Mouse (Mus musculus) natural killer cell, adult 2 months (primary cell): ENCODE data around the gene Shb.

Experiments used
- DNase-seq, 2 experiments: peaks; one replicate each; pipeline ENCODE4 v3.0.0; 2022; ENCODE audit warnings: low spot score in 2 of 2

The Shb gene

DNA sequence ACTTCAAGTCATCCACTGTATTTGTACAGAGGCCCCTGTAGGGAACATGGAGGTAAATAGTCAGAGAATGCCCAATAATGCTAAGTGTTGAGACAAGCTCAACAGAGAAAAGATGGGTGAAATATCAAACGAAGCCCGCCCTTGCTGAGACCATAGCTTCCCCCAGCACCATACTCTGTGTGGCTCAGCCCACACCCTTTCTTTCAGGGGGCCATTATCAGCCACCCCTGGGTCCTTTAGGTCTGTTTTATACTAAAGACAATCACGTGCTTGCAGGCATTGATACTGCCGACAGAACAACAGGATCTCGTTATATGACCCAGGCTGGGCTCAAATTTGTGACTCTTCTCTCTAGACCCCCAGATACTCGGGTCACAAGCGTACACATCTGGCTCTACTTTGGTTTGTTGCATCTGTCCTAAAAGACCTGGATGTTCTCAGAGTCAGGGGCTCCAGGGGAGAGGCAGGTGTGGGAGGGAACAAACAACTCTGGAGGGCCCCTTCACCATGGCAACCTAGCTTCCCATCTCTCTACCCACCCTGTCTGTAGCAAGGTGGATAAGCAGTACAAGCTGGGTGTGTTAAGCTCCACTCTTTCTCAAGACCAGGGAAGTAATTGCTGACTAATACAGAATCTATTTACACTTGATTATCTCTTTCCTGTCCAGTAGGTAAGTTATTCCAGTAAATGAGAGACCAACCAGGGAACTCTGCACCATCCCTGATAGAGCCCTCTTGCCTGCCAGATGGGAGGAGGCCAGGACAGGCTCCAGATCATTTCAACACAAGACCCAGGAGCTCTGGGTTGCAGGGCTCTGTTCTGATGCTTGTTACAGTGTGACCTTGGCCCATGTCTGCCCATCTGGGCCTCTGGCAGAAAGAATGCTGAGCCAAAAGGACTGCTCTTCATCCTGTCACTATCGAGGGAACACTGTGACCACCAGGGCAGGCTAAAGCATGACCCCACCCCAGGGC lies 48.7 kb downstream of the Shb start:
- no peak for DNase-seq

DNA sequence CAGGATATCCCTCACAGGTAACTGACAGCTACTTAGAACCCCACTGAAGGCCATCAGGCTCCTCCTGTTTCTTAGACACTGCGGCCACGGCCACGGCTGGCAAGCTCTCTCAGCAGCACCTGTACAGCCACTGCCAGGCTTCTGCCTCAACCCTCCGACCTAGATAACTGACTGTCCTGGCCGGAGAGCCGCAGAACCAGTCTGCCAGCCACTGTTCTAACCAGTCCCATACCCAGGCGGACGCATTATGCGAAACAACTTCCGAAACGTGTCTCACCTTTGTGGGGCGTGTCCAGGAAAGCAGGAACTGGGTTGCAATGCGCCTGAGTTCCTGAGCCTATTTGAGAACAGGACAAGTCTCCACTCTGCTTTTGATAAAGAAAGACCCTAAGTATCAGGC lies 50.0 kb downstream of the Shb start:
- DNase-seq: no peak

DNA sequence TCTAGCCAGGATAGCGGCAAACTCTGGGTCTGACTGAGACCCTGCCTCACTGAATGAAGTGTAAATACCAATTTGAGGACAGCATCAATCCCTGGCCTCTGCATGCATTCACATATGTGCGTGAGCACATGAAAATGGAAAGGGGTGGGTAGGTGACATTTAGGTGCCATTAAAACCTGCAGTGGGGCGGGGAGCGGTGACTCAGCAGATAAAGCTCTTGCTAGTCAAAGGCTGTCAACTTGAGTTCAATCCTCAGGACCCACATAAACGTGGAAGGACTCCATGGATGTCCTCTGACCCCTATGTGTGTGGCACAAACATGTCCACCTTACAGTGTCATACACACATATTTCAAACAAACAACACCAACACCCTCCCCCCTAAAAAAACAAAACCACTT lies 50.8 kb downstream of the Shb start:
- no peak for DNase-seq

GRCm38 (mm10) chr4:45480595-45480994 lies 51.7 kb downstream of the Shb start:
- no peak for DNase-seq

- DNase-seq: no peak
These were observed 52.8 kb downstream of the Shb start for GRCm38 (mm10) chr4:45479433-45479832.

- no peak for DNase-seq
These were observed 54.1 kb downstream of the Shb start for GRCm38 (mm10) chr4:45478178-45478577.

DNA sequence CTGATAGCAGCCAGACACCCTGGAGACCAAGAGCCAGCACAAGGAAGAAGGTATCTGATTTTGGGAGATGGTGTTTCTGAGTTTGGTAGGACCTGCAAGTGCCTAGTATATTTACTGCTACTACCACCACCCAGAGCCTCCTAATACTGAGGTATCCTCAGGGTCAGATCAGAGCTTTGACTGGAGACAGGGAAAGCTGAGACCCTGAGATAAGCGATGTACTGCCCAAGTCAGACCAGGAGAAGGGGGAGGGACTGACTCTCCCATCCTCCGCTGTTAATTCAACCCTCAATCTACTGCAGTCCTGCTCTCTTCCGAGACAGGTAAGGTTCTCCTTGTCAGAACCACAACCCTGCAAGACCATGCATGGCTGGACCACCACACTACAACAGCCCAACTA lies 55.2 kb downstream of the Shb start:
- no peak for DNase-seq

GRCm38 (mm10) chr4:45474832-45475231 lies 57.4 kb downstream of the Shb start:
- DNase-seq: no peak

DNA sequence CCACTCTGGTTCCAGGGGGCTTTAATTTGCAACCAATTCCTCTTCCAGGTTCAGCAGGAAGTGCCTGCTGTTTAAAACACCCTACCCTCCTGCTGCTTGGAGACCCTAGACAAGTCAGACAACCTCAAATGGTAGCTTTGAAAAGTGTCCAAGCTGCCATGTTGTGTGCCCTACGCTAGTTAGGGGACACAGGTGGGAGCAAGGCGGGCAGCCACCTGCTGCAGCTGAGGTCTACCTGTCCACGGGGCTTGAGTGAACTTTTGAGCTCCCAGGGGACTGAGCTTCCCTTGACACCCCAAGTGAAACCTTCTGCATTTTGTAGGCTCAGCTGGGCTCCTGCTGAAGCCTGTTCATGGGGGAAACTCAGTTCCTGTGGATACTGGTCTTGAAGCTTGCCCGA lies 58.1 kb downstream of the Shb start:
- no peak for DNase-seq

DNA sequence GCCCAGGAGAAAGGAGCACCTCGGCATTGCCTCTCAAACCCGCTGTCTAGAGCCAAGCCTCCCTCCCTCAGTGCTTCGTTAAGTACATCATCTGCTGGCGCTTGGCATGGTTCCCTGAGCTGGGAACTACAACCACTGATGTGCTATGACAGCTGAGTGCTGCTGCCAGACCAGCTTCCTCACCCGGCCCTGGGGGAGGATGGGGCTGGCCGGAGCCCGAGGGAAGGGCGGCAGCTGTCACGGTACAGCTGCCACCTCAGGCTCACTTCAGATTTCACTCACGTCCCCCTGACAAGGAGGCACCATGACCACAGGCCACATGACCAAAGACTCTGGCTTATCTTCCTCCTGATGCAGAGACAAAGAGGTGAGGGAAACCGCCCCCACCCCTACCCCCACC lies 59.1 kb downstream of the Shb start:
- DNase-seq: peak in 1 of 2 experiments; percentile 16

- DNase-seq: no peak
These were observed 59.6 kb downstream of the Shb start for GRCm38 (mm10) chr4:45472706-45473105.

GRCm38 (mm10) chr4:45471654-45472556 lies 60.4 kb downstream of the Shb start:
- DNase-seq: no peak

DNA sequence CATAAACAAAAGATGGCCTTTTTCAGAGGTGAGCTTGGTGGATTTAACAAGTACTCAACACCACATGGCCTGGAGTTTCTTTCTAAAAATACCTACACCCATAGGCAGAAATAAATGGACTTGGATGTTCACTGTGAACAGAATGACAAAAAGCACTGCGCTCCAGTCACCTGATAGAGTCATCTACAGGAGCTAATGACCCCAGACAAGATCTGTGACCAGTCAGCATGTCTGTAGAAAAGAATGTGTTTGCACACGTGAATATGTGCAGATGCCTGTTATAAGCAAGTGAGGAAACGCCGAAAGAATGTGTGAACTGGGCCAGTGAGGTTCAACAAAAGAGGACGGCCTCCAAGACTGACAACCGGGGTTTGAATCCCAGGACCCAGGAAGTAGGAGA lies 63.2 kb downstream of the Shb start:
- DNase-seq: no peak

DNA sequence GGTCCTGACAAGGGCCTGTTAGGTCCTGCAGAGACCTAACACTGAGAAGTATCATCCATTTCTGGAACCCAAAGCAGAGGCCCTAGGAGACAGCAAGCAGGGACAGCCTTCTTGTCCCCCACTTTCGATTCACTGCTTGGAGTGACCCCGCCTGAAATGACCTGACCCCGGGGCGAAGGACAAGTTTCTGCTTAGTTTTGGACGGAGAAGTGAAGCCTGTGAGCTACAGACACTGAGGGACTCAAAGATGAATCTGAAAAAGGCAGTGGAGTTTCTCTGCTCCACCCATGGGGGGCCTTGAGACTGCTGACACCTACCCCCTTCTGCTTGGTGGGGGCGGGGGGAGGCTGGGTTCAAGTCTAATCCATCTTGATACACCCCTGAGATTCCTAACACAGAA lies 63.8 kb downstream of the Shb start:
- DNase-seq: no peak

DNA sequence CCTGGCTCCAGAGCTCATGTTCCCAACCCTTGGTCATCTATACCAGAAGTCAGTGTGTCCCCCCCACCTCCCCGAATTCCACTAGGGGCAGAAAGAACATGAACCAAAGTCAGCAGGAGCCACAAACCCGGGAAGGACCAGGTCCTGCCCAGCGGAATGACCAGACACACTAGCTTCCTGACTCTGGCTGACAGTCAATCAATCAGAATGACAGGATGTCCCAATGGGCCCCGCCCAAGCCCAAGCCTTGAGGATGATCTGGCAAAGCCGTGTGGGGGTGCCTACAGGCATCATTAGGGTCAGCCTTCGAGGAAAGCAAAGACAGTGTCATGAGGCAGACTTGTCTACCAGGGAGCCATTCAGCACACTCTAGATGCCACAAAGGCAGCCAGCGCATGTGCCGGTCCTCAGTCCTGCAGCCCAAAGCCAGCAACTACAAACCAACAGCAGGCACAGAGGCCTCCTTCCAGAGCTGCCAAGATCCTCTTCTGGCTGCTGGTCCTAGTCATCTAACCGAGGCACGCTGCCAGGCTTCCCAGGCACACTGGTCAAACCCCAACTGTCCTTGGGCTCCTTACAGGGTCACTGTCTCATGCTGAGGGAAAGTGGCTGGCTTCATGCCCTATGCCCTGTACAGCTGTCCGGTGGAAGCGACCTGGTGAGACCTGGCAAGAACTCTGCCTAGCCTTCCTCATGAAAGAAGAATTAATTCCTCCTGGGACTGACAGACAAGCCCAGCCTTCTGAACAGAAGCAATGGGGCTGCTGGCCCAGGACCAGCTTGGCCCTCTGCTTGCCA lies 65.0 kb downstream of the Shb start:
- no peak for DNase-seq

DNA sequence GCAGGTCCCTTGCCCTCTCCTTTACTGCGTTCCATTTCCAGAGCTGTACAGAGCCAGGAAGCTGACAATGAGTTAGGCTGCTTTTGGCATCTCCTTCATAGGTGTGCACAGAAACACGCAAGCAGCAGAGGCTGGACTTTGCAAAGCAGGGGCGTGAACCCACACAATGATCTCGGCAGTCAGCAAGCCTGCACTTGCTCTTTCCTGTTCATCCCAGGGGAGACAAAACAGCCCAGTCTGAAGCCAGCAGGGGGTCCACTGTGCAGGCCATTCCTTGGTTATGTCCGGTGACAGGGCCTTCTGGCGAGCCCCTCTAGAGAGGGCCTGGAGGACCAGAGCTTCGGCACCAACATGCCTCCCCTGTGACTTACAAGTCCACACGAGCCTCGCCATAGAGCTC lies 67.3 kb downstream of the Shb start:
- DNase-seq: no peak

- no peak for DNase-seq
These were observed 67.7 kb downstream of the Shb start for GRCm38 (mm10) chr4:45464528-45464927.

- DNase-seq: no peak
These were observed 68.1 kb downstream of the Shb start for GRCm38 (mm10) chr4:45464123-45464522.

DNA sequence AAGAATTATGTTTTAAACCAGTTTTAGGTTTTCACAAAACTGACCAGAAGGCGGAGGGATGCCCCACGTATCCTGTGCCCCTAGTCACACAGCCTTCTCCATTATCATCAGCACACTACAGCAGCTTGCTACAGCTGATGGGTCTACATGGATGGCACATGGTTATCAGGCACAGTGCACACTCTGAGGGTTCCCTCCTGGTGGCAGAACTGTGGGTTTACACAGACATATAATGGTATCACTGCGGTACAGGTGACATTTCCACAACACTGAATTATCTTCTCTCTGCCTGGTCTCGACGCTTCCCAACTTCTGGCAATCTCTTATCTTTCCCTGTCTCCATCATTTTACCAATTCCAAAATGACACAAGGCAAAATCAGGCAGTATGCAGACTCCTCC lies 69.6 kb downstream of the Shb start:
- no peak for DNase-seq

DNA sequence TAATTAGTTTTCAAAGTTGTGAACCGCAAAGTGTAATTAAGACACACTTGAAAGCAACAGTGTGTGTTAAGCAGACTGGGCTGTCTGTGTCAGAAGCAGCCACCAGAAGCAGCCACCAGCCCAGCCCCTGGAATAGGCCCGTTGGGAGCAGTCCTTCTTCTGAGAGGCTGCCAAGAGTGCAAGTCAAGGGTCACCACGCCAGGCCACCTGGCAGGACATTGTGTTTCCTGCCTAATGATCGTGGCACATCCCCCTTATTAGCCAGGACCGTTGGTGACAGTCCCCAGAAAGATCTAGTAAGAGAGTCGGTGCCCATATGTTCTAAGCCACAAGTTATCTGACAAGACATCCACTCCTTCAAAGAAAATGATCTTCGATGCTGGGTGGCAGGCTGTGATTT lies 70.6 kb downstream of the Shb start:
- no peak for DNase-seq

GRCm38 (mm10) chr4:45459375-45459774 lies 72.9 kb downstream of the Shb start:
- no peak for DNase-seq

DNA sequence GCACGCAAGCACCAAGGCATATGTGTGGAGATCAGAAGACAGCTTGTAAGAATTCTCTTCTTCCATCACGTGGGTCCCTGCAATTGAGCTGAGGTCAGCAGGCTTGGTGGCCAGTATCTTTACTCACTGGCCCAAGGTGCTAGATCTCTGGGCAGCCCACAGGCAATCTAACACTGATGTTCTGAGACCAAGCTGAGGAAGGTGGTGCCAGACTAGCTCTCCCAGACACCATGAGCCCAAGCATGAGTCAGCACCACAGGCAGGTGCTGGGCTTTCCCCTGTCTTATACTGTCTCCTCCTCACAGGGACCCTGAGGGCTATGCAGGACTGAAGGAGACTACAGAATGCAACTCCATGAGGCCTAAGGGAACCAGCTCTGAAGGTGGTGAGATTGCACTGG lies 74.7 kb downstream of the Shb start:
- no peak for DNase-seq
